Mouse (Mus musculus) embryo, embryonic 11 days (tissue): Measurements from ENCODE around the gene Daam1.

Experiments
- DNase-seq: peaks from one replicate; pipeline ENCODE4 v3.0.0-alpha.2; 2015

The Daam1 gene

DNA sequence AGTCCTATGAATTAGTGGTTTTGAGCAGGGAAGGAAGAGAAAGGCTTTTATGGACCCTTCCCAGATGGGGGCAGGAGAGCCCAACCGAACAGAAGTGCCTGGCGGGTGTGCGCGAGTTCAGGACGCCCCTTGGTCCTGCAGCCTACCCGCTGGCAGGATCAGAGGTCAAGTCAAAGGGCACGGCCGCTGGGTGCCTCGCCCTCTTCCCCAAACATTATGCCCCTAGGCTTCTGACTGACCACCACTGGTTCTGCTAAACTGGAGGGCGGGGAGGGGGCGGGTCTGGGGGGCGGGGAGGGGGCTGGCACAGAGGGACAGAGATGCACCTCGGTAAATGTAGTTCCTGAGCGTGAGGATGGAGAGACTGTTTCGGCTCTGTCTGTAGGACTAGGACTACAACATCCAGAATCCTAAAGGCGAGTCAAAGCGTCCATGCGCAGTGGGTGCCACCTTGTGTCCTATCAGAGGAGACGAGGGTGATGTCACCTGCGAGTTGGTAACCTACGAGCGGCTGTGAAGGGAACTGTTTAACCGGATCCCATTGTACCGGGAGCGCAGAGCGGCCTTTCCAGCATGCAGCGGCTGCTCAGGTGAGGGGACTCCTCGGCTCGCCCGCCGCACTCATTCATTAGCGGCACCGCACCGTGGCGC, at the start of gene Daam1:
Gene Daam1 (plus strand): TSS at position 472 of the 651 bp plus-strand sequence.
- DNase-seq, result peak; percentile 97

DNA sequence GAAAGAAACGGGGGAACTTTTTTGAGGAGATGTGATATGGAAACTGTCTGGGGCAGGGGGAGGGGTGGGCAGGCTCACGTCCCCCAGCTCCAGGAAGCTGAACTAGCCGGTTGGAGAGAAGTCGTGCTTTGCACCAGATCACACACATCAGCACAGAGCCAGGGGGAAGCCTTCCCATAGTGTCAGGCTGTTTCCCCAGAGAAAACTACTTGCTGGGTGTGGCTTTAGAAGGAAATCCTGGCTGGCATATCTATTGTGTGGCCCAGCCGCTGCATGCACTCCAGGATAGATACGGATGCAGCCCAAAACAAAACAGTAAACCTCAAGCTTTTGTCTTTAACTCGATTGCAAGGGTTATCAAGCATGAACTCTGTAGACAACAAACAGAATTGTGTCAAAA, 49.7 kb upstream of the Daam1 start:
- no peak for DNase-seq

DNA sequence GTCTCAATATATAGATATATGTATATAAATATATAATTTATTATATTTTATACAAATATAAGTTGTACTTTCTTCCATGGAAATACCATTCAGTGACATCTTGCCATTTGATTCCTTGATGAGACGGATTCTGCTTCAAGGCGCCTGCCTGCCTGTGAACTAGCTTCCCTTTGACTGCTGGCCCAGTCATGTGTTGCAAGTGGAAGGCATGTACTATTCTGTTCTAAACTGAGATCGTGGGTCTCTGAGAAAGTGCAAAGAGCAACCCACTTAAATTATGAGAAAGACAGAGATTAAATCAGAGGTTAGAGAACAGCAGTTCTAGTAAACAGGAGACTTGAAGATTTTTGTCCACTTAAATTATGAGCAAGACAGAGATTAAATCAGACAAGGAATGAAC, 46.9 kb upstream of the Daam1 start:
- DNase-seq, result no peak

DNA sequence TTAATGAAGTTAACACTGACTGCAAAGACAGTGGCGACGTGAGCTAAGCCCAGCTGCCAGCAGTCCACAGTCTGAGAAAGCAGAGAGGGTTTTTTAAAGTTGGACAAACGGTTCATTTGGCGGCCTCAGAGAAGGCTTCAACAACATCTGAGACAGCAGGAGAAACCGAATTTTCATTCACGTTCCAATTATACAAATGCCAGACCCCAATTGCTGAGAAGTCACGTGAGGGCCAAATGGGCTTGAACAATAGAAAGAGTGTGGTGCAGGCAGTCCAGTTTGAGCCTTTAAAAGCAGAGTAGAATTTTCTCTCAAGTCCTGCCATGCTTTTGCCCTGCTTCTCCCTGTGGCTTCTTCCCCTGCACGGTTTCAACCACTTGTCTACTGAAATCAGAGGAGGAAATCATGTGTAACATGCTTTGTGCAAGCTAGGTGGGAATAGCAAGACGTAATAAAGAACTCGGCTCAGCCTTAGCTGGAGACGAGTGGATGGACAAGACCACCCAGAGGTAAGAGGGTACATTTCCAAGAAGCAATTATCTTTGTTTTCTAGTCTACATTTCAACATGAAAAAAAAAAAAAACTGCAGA, 46.1 kb upstream of the Daam1 start:
- DNase-seq, result no peak

DNA sequence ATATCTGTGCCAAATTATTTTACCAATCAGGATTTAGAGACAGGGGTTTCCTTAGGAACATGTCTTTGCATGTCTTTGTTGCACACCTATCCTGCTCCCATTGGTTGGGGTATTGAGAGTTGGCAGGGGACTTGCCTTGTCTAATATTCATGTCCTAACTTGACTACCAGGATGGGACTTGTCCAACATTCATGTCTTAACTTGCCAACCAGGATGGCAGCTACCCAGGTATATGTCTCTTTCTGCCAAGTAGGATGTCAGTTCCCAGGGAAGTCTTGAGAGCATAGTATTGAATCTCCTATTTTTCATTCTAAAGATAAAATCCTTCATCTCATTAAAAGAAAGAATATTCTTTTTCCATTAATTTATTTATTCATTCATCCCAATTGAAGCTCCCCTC, 44.4 kb upstream of the Daam1 start:
- DNase-seq, result no peak

DNA sequence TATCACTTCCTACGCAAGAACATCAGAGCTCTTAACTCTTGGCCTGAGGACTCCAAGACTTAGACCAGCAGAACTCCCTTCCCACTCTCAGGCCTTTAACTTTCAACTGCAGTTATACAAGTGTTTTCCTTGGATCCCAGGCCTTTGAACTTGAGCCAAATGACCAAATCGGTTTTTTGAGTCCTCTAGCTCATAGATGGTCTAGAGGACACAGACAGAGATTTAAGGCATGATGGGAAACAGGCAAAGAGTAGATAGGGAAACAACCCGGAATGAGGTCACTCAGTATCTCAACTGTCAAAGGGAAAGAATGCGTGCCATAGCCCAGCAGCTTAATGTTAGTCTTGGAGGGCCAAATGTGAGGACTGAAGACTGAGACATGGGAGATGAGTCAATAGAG, 42.1 kb upstream of the Daam1 start:
- DNase-seq, result no peak

DNA sequence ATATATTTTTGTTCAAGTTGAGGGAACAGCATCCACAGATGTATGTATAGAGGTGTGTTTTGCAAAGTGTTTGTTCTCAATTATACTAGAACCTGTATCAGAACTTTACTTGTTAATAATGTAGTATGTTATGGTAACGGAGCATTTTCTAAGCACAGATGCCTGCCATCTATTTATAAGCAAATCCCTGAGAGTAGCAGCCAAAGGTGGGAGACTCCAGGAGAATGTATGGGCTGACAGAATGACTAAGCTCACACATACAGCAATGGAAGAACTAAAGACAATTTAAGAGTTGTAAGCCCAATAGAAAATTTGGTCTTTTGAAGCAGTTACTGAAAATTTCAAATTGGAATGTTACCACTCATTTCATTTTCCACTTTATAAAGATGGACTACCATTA, 40.3 kb upstream of the Daam1 start:
- no peak for DNase-seq

DNA sequence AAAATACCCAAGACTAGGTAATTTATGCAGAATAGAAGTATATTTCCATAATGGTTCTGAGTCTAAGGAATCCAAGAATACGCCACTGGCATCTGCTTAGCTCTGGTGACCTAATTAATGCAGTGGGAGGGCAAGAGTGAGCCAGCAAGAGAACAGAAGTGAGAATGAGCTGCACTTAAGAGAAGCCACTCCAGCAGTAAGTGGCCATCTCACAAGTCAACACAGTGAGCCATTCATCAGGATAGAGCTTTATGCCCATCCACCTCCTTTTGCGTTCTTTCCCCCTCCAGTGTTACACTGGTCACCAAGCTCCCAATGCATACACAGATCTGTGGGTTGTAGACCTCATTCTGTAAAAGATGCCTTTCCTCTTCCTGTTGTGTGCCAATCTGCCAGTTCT, 37.8 kb upstream of the Daam1 start:
- DNase-seq, result no peak

DNA sequence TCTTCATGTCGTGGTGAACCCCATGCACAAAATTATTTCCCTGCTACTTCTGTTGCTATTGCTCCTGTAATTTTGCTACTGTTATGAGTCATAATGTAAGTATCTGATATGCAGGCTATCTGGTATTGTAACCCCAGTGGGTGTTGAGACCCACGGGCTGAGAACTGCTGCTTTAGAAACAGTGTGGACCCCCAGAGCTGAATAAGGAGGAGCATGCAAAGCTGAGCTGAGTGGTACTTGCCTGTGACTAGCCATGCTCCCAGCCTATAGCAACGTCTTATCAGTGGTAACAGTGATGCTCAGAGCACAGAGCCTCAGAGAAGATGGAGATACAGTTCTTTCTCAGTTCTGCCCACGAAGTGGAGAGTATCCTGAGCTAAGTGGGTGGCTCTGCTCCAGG, 35.3 kb upstream of the Daam1 start:
- no peak for DNase-seq

DNA sequence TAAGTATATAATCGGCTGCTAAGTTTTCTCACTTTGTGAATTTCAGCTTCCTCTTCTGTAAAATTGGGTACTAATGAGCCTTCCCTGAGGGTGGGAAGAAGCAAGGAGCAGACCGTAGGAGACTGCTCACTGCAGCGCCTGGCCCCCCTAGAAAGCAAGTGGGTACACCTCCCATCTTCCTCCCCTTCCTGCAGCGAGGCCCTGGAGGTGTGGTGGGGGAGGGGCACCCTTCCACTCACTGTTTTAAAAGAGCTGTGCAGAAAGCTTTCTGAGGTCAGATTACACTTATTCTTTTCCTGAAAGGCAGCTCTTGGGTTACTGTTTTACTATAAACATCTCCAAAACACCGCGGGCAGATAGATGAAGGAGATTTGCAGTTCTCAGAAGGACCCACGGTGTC, 34.4 kb upstream of the Daam1 start:
- peak; percentile 66 for DNase-seq

DNA sequence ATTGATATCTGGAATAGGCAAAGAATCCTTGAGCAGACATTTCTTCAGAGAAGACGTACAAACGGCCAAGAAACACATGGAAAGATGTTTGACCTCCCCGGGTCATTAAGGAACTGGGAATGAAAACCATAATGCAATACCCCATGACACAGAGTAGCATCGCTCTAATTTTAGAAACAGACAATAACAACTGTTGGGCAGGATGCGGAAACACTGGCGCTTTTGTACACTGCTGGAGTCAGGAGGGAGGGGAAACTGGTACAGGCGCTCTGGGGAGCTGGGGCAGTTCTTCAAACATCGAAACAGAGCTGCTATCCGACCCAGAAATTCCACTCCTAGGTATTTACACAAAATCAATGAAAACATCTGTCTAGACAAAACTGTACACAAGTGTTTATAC, 23.6 kb upstream of the Daam1 start:
- no peak for DNase-seq

DNA sequence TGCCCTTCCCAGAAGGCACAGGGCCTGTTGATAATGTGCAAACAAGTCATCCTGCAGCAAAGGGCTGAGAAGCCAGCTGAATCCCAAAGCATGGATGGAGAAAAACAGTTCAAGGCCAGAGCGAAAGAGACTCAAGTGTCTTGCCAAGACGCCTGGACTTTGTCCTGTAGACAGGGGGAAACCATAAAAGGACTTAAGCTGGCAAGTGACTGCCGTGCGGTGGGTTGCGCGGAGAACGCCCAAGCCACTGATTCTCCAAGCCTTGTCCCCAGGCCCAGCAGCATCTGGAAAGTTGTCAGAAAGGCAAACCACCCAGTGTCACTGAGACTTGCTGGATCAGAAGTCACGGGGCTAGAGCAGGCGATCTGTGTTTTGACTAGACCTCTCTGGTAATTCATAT, 22.2 kb upstream of the Daam1 start:
- no peak for DNase-seq

DNA sequence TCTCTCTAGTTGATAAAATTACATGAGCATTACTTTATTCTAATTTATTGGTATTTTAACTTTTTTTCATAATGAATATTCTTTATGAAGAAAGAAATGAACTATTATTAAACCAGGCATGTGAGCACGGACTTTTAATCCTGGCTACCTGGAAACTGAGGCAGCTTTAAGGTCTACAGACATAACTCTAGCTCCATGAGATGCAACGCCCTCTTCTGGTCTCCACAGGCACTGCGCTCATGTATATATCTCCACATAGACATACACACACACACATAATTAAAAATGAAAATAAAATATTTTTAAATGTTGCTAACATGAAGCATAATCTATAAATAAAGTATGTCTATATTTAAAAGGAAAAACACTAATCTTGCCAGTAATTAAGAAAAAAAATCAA, 21.3 kb upstream of the Daam1 start:
- DNase-seq, result no peak

DNA sequence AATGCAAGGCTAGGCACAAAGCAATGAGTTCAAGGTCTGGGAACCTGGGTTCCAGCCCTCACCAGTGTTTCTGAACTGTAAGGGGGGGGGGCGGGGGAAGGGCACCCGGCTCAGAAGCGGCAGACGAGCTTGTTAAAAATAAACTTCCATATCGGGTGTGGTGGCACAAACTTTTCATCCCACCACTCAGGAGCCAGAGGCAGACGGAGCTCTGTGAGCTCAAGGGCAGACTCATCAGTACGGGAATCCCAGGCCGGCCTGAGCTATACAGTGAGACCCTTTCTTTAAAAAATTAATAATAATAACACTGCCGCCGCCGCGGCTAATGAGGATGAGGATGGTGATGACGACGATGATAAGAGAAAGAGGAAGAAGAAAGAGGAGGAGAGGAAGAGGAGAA, 18.3 kb upstream of the Daam1 start:
- DNase-seq, result no peak

DNA sequence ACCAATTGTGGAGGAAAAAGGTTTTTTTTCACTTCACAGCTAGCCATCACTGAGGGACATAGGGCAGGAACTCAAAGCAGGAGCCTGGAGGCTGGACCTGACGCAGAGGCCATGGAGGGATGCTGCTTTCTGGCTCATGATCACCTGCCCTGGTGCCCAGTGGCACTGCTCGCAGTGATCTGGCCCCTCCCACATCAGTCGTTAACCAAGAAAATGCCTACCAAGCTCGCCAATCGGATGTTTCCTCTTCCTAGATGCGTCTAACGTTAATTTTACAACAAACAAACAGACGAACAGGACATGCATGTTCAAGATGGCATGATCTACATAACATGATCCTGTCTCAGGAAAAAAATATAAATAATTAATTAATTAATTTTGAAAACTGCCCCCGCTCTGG, 17.6 kb upstream of the Daam1 start:
- DNase-seq, result no peak

DNA sequence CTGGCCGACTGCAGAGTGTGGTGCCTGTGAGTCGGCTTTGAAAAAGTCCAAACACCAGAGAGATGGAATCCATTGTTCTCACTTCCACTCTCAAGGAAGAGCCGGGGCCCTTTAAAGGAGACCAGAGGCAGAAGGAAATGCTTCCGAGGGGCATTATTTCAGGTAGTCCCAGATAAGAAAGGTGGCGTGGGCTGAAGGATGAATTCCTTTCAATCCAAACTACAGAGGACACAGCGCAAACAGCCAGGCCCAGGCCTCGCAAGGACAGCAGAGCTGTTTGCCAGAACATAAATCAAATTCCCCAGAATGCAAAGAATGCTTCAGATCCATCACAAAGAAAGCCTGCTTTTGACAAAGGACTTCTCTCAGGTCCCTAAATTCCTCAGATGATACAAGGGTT, 17.1 kb upstream of the Daam1 start:
- no peak for DNase-seq

DNA sequence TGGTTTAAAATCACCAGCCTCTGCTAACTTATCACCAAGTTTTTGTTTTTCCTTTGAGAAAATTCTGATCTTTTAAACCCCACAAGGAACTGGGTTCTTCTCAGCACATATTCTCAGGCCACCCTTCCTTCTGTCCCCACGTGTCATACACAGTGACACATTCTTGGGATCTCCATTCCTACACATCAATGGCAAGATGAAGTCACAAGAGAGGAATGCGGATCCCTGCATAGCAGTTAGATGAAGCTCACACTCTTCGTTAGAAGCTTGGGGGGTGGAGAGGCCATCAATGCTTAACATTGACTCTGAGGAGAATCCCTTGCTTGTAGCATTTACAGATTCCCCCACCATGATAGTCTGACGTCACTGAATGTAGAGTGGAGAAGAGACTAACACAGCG, 10.8 kb upstream of the Daam1 start:
- no peak for DNase-seq

DNA sequence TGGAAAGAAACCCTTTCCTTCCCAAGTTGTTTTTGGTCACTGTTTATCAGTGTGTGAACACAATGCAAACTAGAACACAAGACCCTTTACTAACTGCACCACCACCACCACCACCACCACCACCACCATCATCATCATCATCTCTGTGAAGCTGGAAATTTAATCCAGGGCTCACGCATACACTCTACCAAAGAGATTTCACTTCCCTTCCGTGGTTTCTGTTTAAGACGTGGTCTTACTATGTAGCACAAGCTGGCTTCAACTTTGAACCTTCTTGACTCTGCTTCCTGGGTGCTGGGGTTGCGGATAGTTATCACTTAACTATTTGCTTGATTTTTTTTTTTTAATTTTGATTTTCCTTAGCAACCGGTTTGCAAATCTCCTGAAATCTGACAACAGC, 9.6 kb upstream of the Daam1 start:
- DNase-seq, result no peak

DNA sequence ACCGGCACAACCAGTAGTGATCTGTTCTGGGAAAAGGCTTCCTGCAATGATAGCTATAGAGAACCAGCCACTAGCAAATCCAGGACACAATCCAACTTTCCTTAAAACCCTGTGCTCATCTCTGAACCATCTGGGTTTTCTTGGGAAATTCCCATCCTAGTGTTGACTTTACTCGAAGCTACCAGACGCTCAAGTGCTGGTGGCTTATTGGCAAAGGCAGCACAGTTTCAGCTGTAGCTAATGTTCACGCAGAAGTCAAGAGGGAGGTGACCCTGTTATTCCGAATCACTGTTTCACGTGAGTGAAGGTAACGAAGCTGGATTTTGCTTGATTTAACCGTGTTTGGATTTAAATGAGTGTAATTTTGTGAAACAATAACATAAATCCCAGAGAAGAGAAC, 9.1 kb upstream of the Daam1 start:
- no peak for DNase-seq

DNA sequence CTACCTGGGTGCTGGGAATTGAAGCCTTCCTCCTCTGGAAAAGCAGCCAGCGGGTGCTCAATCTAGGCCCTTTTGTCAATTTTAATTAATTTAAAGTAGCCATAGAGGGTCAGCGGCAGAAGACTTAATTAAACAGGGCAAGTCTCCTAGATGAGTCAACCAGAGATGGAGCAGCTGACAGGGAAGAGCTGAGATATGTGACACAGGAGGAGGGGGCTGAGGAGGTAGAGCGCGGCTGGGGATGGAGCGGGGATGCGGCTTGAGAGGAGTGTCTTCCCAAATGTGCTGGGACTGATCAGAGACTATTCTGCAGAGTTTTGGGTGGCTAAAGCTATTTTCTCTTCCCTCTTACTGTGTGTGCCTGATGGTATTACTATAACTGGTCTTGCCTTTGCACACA, 6.0 kb upstream of the Daam1 start:
- no peak for DNase-seq

DNA sequence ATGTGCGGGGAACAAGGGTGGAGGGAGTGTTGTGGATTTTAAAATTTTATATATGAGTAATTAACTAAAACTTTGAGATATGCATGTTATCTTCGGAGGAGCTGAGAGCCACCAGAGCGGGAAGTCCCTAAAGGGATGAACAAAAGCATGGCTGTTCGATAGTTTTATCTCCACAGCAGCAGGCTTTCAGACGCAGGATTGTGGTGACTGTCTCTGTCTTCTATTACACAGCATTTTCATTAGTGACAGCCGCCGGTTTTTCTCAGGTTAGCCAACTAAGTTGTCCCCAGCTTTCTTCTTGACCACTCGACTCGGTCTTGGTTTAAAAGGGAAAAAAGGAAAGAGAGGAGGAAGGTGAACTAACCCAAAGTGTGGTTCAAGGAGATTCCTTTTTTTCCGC, 739 bp upstream of the Daam1 start:
- no peak for DNase-seq

DNA sequence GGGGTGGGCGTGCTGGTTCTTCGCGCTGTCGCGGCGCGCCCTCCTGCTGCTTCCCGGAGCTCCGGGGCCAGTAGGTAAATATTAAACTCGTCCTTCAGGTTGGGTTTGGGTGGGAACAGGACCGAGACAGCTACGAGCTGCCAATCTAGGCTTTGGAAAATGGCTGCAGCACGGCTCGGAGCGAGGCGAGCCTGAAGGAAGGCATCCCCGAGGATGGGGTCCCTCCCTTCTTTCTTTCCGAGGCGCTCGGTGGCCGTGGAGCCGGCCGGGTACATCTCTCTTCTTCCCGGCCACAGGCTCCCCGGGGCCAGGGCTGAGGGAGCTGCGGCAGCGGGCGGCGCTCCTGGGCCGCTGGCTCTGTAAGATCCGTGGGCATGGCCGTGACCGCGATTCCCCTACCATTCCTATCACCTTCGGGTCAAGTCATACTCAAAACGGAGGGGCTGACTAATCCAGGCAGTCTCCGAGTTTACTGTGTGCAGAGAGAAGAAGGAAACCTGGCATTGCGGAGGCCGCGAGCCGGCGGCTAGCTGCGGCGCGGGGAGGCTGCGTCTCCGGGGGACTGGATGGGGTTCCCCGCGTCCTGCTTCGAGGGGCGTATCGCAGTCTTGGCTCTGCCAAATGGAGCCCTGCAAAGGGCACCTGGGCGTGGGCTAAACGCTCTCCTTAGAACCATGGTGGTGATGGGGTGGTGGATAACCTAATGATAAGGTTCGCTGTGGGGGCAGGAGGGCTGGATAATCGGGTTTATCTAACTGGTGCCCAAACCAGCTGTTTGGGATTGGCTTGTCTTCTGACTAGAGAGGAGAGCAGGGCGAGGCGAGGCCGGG, 595 bp downstream of the Daam1 start:
- DNase-seq, result peak; percentile 50

DNA sequence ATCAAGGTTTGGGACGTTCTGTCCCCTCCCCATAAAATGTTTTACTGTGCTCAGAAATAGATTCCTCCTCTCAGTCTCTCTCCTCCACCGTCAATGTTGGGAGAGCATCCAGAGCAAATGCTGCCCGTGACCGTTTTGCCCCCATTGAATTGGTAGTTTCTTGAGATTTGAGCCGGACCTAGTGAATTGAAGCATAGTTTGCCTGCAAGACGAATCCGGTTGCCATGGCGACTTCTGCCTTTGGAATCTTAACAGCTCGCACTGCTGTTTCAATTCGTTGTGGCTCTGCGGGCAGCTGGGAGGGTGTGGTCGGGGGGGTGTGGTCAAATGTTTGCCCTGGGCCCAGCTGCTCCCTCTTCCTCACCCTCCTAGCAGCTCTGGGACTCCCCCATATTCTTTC, 1.3 kb downstream of the Daam1 start:
- peak; percentile 94 for DNase-seq

DNA sequence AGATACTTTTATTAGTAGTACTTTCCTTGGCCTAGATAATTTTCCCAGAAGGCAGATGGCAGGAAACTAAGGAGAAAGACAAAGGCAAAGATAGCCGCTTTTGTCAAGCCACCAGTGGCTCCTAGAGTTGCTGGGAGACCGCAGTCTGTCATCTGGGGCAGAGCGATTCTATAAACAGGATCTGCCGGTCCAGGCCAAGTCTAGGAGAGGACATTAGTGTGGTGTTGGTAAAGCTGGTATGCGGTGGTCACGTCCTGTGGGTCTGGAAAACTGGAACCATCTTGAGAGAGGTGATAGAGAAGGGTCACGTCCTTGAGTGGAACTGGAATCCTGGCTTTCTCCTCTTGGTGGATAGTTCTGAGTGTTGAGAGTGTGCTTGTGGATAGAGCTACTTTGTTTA, 3.2 kb downstream of the Daam1 start:
- no peak for DNase-seq
